Mouse (Mus musculus): ENCODE measurements at regions not wholly inside any gene's neighbourhood (a gene's known extent, or its start where the extent isn't known, plus 50 kb on each side); places are given as distances from the start of the nearest gene placed in this dataset.
A peak's percentile ranks its signal among the peaks of the same experiment; 100 is the strongest.

DNA sequence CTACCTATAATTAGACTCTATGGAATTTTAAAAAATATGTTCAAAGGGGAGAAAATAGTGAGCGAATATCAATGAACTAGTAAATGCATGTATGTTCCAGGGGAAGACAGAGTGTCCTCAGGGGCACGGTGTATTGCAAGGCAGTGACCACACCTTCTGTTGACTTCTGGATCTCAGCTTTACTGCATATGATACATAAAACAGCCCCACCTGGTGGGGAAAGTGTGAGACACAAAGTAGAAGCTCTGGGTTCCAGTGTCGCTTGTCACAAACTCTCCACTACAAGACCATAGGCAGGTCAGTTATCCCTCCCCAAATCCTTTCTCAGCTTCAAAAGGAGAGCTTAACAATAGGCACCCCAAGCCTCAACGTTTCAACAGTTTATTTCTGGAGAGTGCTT, 168.8 kb downstream of the Gm11361 start:
- peak; percentile 17; the same call in 1 of the 2 replicates for TF ChIP-seq CTCF (IDR thresholded peaks at IDR 0.05; ENCODE audit: borderline replicate concordance, insufficient read depth, low read depth, low read length)
- TF ChIP-seq POLR2A (IDR thresholded peaks at IDR 0.05; ENCODE audit: borderline replicate concordance, insufficient read depth, low read length): no peak
